Mouse (Mus musculus) activated CD4-positive, CD25-positive, alpha-beta regulatory T cell (primary cell): ENCODE results near the gene Tmem262. TPM values are rescaled to one million over a fixed set of nuclear protein-coding genes. Genes with fewer than 3 reads are reported as not detected.

Experiments
- polyA plus RNA-seq, 2 experiments: library from polyadenylated mRNA; unstranded; fragments of 100-300 nt; shearing (Covaris generic); gene quantifications; one replicate each; pipeline ENCODE4 v1.2.1; 2017

Gene Tmem262
- under 1 TPM; 0.31 to 0.42 TPM for polyA plus RNA-seq

GRCm38 (mm10) chr19:6079983-6080480, at the start of gene Tmem262:
TSS of gene Tmem262 (plus strand) at chr19:6080033.

GRCm38 (mm10) chr19:6046294-6047153, 33.3 kb upstream of the Tmem262 start, which contains the start of gene Syvn1:
TSS of gene Syvn1 (plus strand) at chr19:6046576.

GRCm38 (mm10) chr19:6057313-6058096, 22.3 kb upstream of the Tmem262 start, which contains the start of the genes Mrpl49 and Fau:
TSS of gene Mrpl49 (minus strand) at chr19:6057785.
TSS of gene Fau (plus strand) at chr19:6057844.

GRCm38 (mm10) chr19:6061021-6061533, 18.8 kb upstream of the Tmem262 start, which contains the start of gene Znhit2:
TSS of gene Znhit2 (plus strand) at chr19:6061192.

GRCm38 (mm10) chr19:6067724-6068415, 12.0 kb upstream of the Tmem262 start, which contains the start of gene Tm7sf2:
TSS of gene Tm7sf2 (minus strand) at chr19:6068373.

GRCm38 (mm10) chr19:6076564-6077393, 3.1 kb upstream of the Tmem262 start, which contains the start of gene Vps51:
TSS of gene Vps51 (minus strand) at chr19:6077231.

GRCm38 (mm10) chr19:6082156-6082555, 2.3 kb downstream of the Tmem262 start, which contains the start of gene Gm28374:
TSS of gene Gm28374 (minus strand) at chr19:6082256.

GRCm38 (mm10) chr19:6084478-6085248, 4.8 kb downstream of the Tmem262 start, which contains the start of the genes Zfpl1 and Cdca5:
TSS of gene Zfpl1 (minus strand) at chr19:6084956.
TSS of gene Cdca5 (plus strand) at chr19:6084983.

GRCm38 (mm10) chr19:6094119-6094518, 14.3 kb downstream of the Tmem262 start, which contains the start of gene AC131692.1:
TSS of gene AC131692.1 (plus strand) at chr19:6094419.

GRCm38 (mm10) chr19:6105586-6105985, 25.8 kb downstream of the Tmem262 start, which contains the start of gene Naaladl1:
TSS of gene Naaladl1 (plus strand) at chr19:6105782.

GRCm38 (mm10) chr19:6117986-6118676, 38.3 kb downstream of the Tmem262 start, which contains the start of gene Sac3d1:
TSS of gene Sac3d1 (minus strand) at chr19:6118650.

GRCm38 (mm10) chr19:6127760-6128341, 48.0 kb downstream of the Tmem262 start, which contains the start of gene Snx15:
TSS of gene Snx15 (minus strand) at chr19:6128304.

Other genes starting within 250 kb of the Tmem262 start
- 100 to 1,000 TPM; 201 to 224 TPM for gene Frmd8, start 204.8 kb upstream of the Tmem262 start, polyA plus RNA-seq
- 10 to 100 TPM; 46.6 to 48.9 TPM for gene Slc25a45, start 202.2 kb upstream of the Tmem262 start, polyA plus RNA-seq
- 1 to 10 TPM in 1 of 2 experiments, under 1 TPM in 1; 0.20 to 1.5 TPM for gene Tigd3, start 185.9 kb upstream of the Tmem262 start, polyA plus RNA-seq
- 100 to 1,000 TPM; 135 to 158 TPM for gene Dpf2, start 167.0 kb upstream of the Tmem262 start, polyA plus RNA-seq
- under 1 TPM; 0.06 to 0.79 TPM for gene Cdc42ep2, start 155.2 kb upstream of the Tmem262 start, polyA plus RNA-seq
- 10 to 100 TPM; 47.2 to 52.6 TPM for gene Pola2, start 115.8 kb upstream of the Tmem262 start, polyA plus RNA-seq
- under 1 TPM in 1 of 2 experiments, not detected in 1; 0.12 TPM for gene Slc22a20, start 93.9 kb upstream of the Tmem262 start, polyA plus RNA-seq
- 10 to 100 TPM; 64.7 to 92.5 TPM for gene Capn1, start 64.1 kb upstream of the Tmem262 start, polyA plus RNA-seq
- 10 to 100 TPM; 32.0 to 43.8 TPM for gene Syvn1, start 33.5 kb upstream of the Tmem262 start, polyA plus RNA-seq
- gene Mrpl49, start 22.2 kb upstream of the Tmem262 start, polyA plus RNA-seq = 10 to 100 TPM; 45.2 to 50.7 TPM
- 1,000 to 10,000 TPM in 1 of 2 experiments, 100 to 1,000 TPM in 1; 813 to 1,285 TPM for gene Fau, start 22.2 kb upstream of the Tmem262 start, polyA plus RNA-seq
- gene Znhit2, start 18.8 kb upstream of the Tmem262 start, polyA plus RNA-seq = 10 to 100 TPM; 32.8 to 52.1 TPM
- 10 to 100 TPM; 11.1 to 11.2 TPM for gene Tm7sf2, start 11.7 kb upstream of the Tmem262 start, polyA plus RNA-seq
- gene Vps51, start 2.8 kb upstream of the Tmem262 start, polyA plus RNA-seq = 10 to 100 TPM; 70.2 to 73.2 TPM
- 1 to 10 TPM in 1 of 2 experiments, under 1 TPM in 1; 0.45 to 1.5 TPM for gene Gm28374, start 2.2 kb downstream of the Tmem262 start, polyA plus RNA-seq
- 10 to 100 TPM; 44.0 to 47.3 TPM for gene Zfpl1, start 4.9 kb downstream of the Tmem262 start, polyA plus RNA-seq
- gene Cdca5, start 5.0 kb downstream of the Tmem262 start, polyA plus RNA-seq = 10 to 100 TPM in 1 of 2 experiments, 1 to 10 TPM in 1; 9.4 to 10.0 TPM
- not detected for gene AC131692.1, start 14.4 kb downstream of the Tmem262 start, polyA plus RNA-seq
- gene Naaladl1, start 25.7 kb downstream of the Tmem262 start, polyA plus RNA-seq = under 1 TPM in 1 of 2 experiments, not detected in 1; 0.18 TPM
- 10 to 100 TPM; 13.8 to 33.6 TPM for gene Sac3d1, start 38.6 kb downstream of the Tmem262 start, polyA plus RNA-seq
- gene Snx15, start 48.3 kb downstream of the Tmem262 start, polyA plus RNA-seq = 10 to 100 TPM; 30.2 to 35.6 TPM
- under 1 TPM in 1 of 2 experiments, not detected in 1; 0.75 TPM for gene Batf2, start 61.0 kb downstream of the Tmem262 start, polyA plus RNA-seq
- 10 to 100 TPM; 14.8 to 26.8 TPM for gene Arl2, start 61.5 kb downstream of the Tmem262 start, polyA plus RNA-seq
- gene Majin, start 104.4 kb downstream of the Tmem262 start, polyA plus RNA-seq = not detected
- gene Gpha2, start 146.3 kb downstream of the Tmem262 start, polyA plus RNA-seq = not detected
- gene Ppp2r5b, start 155.8 kb downstream of the Tmem262 start, polyA plus RNA-seq = 10 to 100 TPM; 11.2 to 16.8 TPM
- gene Atg2a, start 161.6 kb downstream of the Tmem262 start, polyA plus RNA-seq = 10 to 100 TPM; 13.3 to 32.4 TPM
- gene Ehd1, start 196.7 kb downstream of the Tmem262 start, polyA plus RNA-seq = 10 to 100 TPM; 34.9 to 43.9 TPM
- gene Cdc42bpg, start 226.4 kb downstream of the Tmem262 start, polyA plus RNA-seq = under 1 TPM; 0.20 to 0.64 TPM